Mouse (Mus musculus) small intestine, adult 2 months (tissue): ENCODE data around the gene Sarm1. TPM values are rescaled to one million over a fixed set of nuclear protein-coding genes. Genes with fewer than 3 reads are reported as not detected.

Source experiments
- H3K27ac ChIP-seq: fragments of 200-500 bp; 2 replicates; pipeline ENCODE4 v1.5.1; 2012; ENCODE audit warnings: low read depth, low read length, control low read depth, inconsistent platforms; ENCODE audit not compliant: insufficient read depth
- H3K27me3 ChIP-seq: fragments of 200-500 bp; 2 replicates; pipeline ENCODE4 v1.6.1; 2012; ENCODE audit warnings: mild to moderate bottlenecking, moderate library complexity, low read length, inconsistent platforms; ENCODE audit not compliant: control insufficient read depth, insufficient read depth
- H3K36me3 ChIP-seq: fragments of 200-500 bp; 2 replicates; pipeline ENCODE4 v1.6.1; 2012; ENCODE audit warnings: mild to moderate bottlenecking, low read length, control low read depth, inconsistent platforms; ENCODE audit not compliant: control insufficient read depth, insufficient read depth
- H3K4me1 ChIP-seq: fragments of 200-500 bp; 2 replicates; pipeline ENCODE4 v1.6.1; 2012; ENCODE audit warnings: low read length, inconsistent platforms, mixed read lengths; ENCODE audit not compliant: control insufficient read depth, insufficient read depth, insufficient read length
- H3K4me3 ChIP-seq: fragments of 200-500 bp; 2 replicates; pipeline ENCODE4 v1.5.1; 2012; ENCODE audit warnings: low read depth, mild to moderate bottlenecking, control low read depth, inconsistent platforms, low read length, moderate library complexity
- CTCF ChIP-seq: fragments of 200-500 bp; IDR thresholded peaks from 2 replicates; pipeline ENCODE4 v1.5.1; 2012; ENCODE audit warnings: low read depth, mild to moderate bottlenecking, control low read depth, inconsistent platforms, low read length, moderate library complexity, mixed read lengths; ENCODE audit not compliant: insufficient replicate concordance, insufficient read length; ENCODE audit errors: extremely low read depth
- POLR2A ChIP-seq: fragments of 200-500 bp; IDR thresholded peaks from 2 replicates; pipeline ENCODE4 v1.6.1; 2012; ENCODE audit warnings: low read depth, mild to moderate bottlenecking, control low read depth, inconsistent platforms, low read length, moderate library complexity
- WGBS: fragments of 180-500 bp; shearing (Covaris S2); methylation state at CpG from one replicate; pipeline ENCODE4 v1.1.7; 2018; 5-methylcytosine and 5-hydroxymethylcytosine counted together
- polyA plus RNA-seq: library from polyadenylated mRNA; depleted of rRNA; stranded (reverse); fragments of >200 nt; gene quantifications from 2 replicates; pipeline ENCODE4 v1.2.3, GENCODE M21; 2012

Sarm1 gene
- polyA plus RNA-seq, 1 experiment: 0.60 TPM

DNA sequence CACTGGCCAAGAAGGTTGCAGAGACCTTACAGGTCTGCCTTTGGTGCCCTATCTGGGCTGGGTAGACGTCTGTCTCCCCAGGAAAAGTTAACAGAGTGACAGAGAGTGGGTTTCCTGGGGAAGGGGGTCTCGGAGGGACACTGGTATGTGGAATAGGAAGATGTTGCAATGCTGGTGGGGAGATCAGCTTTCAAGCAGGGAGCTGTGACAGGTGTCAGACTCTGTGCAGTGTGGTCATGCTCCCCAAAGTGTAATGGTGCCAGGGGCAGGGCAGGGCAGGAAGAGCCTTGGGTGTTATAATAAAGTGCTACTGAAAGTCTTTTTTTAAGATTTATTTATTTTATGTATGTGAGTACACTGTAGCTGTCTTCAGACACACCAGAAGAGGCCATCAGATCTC is 47.2 kb downstream of the Sarm1 start:
- Histone ChIP-seq H3K27ac (no peak overlapping the region), H3K27me3 (no peaks in the 10 kb centered on the region), H3K36me3 (no peaks in the 10 kb centered on the region), H3K4me1 (no peaks in the 10 kb centered on the region), H3K4me3 (no peak overlapping the region)
- WGBS: 43% methylated on average over 2 of the region's 2 CpGs
- TF ChIP-seq POLR2A (no peak), CTCF (no peak)

GRCm38 (mm10) chr11:78448242-78448641 is 49.3 kb downstream of the Sarm1 start:
- 86% methylated on average over 1 of the region's 1 CpGs for WGBS
- Histone ChIP-seq H3K4me1 (no peaks in the 10 kb centered on the region), H3K36me3 (no peaks in the 10 kb centered on the region), H3K4me3 (no peak overlapping the region), H3K27ac (no peak overlapping the region), H3K27me3 (no peaks in the 10 kb centered on the region)
- no peak for TF ChIP-seq POLR2A
- TF ChIP-seq CTCF: no peak

DNA sequence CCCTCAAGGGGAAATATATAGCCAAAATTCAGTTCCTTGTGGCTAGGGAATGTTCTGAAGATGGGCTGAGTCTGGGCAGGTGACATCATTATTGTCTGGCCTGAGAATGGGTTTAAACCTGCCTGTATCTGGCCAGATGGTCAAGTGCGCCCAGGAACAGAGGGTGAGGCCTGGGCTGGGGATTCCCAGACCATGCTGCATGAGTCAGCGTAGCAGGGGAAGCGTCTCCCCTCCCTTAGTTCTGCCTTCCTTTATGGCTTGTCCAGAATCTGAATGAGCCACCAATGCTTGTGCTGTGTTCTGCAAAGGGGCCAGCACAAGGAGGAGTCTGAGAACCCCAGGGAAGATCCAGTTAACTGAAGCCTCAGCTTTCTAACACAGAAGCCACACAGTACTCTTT is 50.4 kb downstream of the Sarm1 start:
- no peaks in the 10 kb centered on the region for H3K4me1 ChIP-seq
- no peaks in the 10 kb centered on the region for H3K36me3 ChIP-seq
- H3K27ac ChIP-seq: no peak overlapping the region
- H3K4me3 ChIP-seq: no peak overlapping the region
- no peaks in the 10 kb centered on the region for H3K27me3 ChIP-seq
- 67% methylated on average over 3 of the region's 3 CpGs for WGBS
- TF ChIP-seq CTCF (no peak), POLR2A (no peak)

- Histone ChIP-seq H3K27ac (no peak overlapping the region), H3K36me3 (no peaks in the 10 kb centered on the region), H3K4me1 (no peaks in the 10 kb centered on the region), H3K4me3 (no peak overlapping the region), H3K27me3 (no peaks in the 10 kb centered on the region)
- TF ChIP-seq CTCF: no peak
- TF ChIP-seq POLR2A: no peak
- 87% methylated on average over 5 of the region's 5 CpGs for WGBS
These were observed 54.4 kb downstream of the Sarm1 start for GRCm38 (mm10) chr11:78443115-78443514.

DNA sequence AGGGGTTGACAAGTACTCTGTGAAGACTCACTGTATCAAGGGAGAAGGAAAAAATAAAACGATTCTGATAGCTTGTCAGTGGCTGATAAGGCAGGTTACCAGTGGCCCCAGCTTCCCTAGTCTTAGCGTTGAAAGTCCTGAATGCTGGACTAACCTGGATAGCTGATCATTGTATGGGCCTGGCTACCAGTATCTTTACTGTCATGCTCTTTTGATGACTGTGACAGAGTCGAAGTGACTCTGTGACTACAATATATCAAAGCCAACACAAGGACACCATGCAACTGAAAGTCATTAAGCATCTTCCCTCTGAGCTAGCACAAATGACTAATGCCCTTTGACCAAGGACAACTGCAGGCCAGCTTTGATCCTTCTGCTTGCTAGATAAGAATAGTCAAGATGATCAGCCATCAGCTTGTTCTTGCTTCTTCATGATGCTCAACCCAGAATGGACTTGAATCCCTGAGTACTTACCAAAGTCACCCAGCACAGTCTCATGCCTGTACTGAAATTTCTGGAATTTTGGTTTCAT is 59.1 kb downstream of the Sarm1 start:
- WGBS: 29% methylated on average over 3 of the region's 3 CpGs
- Histone ChIP-seq H3K36me3 (no peaks in the 10 kb centered on the region), H3K4me3 (no peak overlapping the region), H3K4me1 (peaks cover 28% of the 10 kb centered on the region), H3K27me3 (no peaks in the 10 kb centered on the region), H3K27ac (peak overlapping the region; percentile 87)
- TF ChIP-seq POLR2A (no peak), CTCF (no peak)

DNA sequence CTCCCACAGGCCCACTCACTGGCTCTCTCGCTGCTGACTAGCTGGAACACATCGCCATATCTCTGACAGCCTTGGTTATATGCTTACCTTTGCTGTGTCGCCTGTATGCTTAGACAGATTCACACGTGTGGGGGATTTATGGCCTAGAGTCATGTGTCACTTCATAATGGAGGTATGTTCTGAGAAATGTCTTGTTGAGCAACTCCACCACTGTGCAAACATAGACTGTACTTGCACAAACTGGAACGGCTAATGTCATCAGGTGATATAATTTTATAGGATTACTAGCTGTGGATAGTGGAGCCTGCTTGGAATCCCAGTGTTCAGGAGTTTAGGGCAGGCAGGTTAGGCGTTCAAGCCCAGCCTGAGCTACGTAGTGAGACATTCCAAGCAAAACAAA is 60.4 kb downstream of the Sarm1 start:
- H3K27ac ChIP-seq: no peak overlapping the region
- 74% methylated on average over 7 of the region's 7 CpGs for WGBS
- H3K36me3 ChIP-seq: no peaks in the 10 kb centered on the region
- no peak overlapping the region for H3K4me3 ChIP-seq
- H3K27me3 ChIP-seq: no peaks in the 10 kb centered on the region
- TF ChIP-seq CTCF: no peak
- no peak for TF ChIP-seq POLR2A
- peaks cover 32% of the 10 kb centered on the region for H3K4me1 ChIP-seq

DNA sequence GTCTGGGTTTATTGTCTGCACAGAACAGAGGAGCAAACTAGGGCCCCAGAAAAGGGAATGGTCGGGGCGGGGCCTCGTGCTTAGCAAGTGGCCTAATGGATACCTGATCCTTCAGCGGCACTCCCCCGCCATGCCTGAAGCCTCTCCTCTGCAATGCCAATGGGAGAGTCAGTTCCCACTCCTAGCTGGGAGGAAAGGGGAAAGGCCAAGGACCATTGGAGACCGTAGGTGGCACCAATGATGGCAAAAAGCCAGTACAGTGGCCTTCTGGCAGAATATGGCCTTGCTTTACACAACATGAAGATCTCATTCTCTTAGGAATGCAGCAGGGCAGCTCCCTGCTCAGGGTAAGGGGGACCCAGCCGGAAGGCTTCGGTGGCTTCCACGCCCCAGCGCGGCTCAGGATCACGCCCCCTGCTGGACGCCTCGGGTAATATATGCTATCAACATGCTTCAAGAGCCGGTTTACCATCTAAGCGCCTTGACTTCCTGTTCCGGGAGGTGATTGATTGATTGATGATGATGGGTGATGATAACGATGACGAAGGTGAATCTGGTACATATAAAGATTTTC is 61.7 kb downstream of the Sarm1 start:
- H3K4me3 ChIP-seq: peak overlapping the region; percentile 30
- H3K36me3 ChIP-seq: no peaks in the 10 kb centered on the region
- TF ChIP-seq POLR2A: no peak
- peak; percentile 88 for TF ChIP-seq CTCF
- WGBS: 4% methylated on average over 19 of the region's 19 CpGs
- H3K27ac ChIP-seq: peak overlapping the region; percentile 90
- H3K27me3 ChIP-seq: no peaks in the 10 kb centered on the region
- H3K4me1 ChIP-seq: peaks cover 32% of the 10 kb centered on the region

GRCm38 (mm10) chr11:78434052-78434451 is 63.5 kb downstream of the Sarm1 start:
- H3K27ac ChIP-seq: peak overlapping the region; percentile 96
- H3K4me3 ChIP-seq: no peak overlapping the region
- no peaks in the 10 kb centered on the region for H3K36me3 ChIP-seq
- H3K27me3 ChIP-seq: no peaks in the 10 kb centered on the region
- TF ChIP-seq POLR2A: peak; percentile 50; the same call in 1 of the 2 replicates
- no peak for TF ChIP-seq CTCF
- H3K4me1 ChIP-seq: peaks cover 32% of the 10 kb centered on the region
- 20% methylated on average over 4 of the region's 4 CpGs for WGBS
